Mouse (Mus musculus): ENCODE results near the gene Gas8.
A peak's percentile ranks its signal among the peaks of the same experiment; 100 is the strongest.
"Not testable (repeated sequence)": the region's sequence is repeated elsewhere in the genome, so short reads cannot be mapped to it uniquely, and the experiment has no call there.

Gas8 gene

DNA sequence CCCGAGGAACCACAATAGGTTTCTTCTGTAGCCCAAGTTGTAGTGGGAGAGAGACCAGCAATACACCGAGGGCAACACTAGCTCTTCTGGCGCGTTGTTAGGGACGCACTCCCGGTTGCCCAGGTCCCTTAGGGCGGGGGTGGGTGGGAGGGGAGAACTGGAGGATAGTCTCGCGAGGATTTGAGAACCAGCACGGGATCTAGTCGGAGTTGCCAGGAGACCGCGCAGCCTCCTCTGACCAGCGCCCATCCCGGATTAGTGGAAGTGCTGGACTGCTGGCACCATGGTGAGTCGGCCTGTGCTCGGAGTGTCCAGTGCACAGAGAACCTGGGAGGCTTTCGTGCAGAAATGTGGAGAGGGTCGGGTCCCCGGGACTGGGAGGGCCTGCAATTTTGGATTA, at the start of gene Gas8:
Gene Gas8 (plus strand): TSS at position 168 of the 400 bp plus-strand sequence.
- peak; percentile 42 for DNase-seq (ENCODE audit: low spot score)

DNA sequence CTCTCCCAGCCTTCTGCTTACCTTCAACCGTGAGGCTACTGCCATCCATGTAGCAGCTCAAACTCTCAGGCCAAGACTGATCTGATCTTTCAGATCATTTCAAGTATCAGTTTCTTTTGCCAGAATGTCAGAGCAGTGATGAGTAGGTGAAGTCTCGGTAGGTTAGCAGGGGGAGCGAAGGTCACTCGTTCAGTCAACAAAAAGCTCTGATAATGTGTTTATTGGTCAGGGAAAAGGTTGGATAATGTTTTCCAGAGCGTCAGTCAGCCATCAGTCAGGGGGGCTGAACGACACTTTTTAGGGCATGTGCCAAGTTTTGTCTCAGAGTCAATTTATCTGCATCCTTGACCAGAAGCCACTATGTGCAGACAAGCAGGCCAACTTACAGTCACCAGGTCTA, 45.6 kb upstream of the Gas8 start:
- DNase-seq (ENCODE audit: low spot score), result not testable (repeated sequence)

DNA sequence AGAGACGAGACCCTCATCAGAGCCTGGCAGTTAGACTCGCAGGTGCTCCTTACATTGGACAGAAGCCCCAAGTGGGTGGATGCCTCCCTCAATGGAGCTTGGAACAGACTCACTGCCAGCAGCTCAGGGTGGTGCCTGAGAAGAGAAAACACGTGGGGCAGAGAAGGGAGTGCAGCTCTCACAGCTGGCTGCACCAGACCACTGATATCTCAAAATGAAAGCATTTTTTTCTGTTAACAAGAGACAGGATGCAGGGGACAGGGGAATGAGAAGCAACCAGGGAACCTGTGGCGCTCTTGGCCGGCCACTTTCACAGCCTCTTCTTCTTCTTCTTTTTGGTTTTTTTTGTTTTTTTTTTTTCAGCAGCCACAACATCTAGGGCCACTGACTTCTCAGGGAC, 44.1 kb upstream of the Gas8 start:
- not testable (repeated sequence) for DNase-seq (ENCODE audit: low spot score)

DNA sequence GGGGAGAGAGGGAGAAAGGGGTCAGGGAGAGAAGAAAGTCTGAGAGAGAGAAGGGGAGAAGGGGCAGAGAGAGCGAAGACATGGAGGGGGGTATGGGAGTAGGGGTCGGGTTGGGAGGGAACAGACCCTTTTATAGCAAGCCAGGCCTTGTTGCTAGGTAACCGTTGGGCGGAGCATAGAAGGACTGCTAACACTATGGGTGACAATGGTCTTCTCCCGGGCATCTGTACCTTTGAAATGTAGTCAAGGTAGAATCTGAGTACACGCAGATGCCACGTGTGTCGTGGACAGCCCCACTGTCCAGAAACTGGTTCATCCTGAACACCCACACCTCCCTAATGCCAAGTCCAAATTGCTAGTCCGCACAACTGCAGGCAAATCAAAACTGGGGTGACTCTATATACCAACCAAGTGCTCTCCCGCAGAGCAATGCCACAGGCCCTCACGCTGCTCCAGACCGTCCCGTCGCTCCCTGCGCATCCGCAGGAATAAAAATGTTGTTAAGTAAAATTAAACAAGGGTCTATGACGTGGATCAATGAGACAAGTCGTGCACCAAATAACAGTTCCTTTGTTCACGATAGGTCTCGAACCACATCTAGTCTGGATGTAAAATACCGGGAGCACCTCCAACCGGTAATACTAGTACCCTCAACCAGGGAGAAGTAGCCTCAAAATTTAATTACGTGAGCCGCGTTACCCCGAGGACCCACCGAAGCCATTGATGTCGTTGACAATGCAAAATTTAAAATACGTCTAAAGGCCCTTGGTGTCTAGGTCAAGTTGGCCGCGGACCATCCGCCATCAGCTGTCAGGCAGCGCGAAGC, 41.5 kb upstream of the Gas8 start:
- no peak for DNase-seq (ENCODE audit: low spot score)

DNA sequence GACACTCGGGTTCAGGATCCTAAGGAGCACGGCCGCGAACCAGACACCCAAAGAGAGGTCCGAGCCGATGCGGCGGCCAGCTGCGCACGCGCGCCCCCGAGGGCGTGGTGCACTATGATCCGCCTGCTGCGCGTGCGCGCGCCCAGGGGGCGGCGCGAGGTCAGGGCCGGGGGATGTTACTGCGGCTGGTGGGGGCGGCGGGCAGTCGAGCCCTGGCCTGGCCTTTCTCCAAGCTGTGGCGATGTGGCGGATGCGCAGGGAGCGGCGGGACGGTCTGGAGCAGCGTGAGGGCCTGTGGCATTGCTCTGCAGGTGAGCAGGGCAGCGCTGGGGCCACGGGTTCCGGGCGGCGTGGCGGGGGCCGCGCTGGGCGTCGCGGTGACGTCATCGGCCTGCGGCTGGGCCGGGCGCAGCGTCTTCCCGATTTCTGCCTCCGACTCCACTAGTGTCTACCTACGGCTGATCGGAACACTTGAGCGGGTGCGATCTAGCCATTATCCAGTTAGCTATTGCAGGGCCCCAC, 40.8 kb upstream of the Gas8 start, which contains the start of gene Afg3l1:
Gene Afg3l1 (plus strand): TSS at position 167 of the 522 bp plus-strand sequence.
- peak; percentile 95 for DNase-seq (ENCODE audit: low spot score)

DNA sequence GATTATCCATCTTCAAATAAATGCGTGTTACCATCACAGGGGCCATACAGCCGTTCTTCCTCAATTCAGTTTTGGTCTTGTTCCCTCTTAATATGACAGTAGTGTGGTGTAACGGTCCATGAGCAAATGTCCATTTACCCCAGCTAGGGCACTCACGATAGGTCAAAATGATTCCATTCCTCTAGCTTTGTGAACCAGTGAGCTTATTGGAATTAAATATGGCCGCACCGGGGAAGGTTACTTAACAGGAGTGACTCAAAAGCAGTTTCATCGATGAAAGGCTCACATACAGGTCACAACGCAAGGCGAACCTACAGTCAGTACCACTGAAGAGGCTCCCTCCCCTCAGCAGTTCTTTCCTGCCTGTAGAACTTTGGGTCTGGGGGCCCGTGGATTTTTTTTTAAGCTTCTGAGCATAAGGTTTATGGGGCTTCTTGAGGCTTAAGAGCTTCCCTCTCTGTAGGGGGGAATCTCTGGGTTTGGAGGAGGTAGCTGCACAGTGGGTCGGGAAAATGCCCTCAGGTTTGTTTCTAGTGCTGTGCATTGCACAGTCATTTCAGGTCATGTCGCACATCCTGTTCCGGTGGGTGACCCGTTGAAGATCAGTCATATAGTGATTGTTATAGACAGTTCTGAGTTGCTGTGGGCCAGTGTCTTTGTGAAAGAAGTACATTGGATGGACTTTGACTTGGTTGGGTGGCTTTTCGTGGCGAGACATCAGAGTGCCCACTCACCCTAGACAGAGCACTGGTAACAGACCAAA, 40.0 kb upstream of the Gas8 start:
- DNase-seq (ENCODE audit: low spot score), result peak; percentile 25

DNA sequence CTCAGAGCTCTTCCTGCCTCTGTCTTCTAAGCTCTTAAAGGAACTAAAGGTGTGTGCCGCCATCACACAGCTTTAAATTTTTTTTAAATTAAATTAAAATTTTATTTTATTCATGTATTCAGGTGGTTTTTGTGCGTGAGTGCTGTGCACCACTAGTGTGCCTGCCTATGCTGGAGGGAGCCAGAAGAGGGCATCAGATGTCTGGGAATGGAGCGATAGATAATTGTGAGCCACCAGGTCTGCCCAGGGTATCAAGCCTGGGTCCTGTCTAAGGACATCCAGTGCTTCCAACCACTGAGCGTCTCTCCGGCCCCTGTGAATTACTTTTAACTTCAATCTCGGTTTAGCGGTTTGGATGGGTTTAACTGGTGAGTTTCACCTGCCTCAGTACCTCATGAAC, 36.0 kb upstream of the Gas8 start:
- no peak for DNase-seq (ENCODE audit: low spot score)

DNA sequence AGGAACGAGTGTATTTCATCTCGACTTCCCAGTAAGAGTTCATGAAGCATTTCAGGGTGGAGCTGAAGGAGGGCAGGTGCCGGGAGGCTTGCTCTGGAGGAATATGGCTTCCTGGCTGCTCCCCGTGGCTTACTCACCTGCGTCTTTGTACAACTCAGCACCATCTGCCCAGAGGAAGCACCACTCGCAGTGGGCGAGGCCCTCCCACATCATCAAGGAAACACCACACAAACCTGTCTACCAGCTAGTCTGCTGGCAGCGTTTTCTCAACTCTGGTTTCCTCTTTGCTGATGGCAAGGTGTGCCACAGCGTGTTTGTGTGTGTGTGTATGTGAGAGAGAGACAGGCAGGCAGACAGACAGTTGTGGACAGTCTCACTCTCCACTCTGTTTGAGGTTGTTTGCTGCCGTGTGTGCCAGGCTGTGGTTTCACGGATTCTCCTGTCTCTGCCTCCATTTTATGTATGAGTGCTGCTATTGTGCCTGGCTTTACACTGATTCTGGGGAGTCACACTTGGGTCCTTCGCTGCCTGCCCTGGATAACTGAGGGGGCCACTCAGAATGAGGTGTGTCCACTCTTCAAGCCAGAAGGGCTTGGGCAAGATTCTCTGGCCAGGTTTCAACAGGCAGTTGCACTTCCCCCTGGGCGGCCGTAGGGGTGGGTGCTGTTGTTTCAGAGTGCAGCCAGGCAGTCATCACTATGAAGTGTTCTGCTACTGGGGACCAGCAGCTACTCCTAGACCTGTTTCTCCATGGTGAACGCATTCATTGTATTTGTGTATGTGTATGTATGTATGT, 27.2 kb upstream of the Gas8 start:
- no peak for DNase-seq (ENCODE audit: low spot score)

DNA sequence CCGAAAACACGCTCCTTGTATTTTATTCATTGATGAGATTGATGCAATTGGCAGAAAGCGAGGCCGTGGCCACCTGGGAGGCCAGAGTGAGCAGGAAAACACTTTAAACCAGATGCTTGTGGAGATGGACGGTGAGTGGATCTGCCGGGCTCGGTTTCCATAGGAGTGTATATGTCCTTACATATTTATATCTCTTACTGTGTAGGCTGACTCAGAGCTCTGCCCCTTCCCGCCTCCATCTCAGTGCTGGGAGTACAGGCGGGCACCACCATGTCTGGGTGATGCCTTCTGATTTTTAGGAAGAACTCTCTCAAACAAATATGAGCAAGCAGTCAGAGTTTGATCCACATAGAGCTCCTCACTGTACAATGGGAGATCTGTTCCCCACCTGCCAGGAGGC, 25.7 kb upstream of the Gas8 start:
- DNase-seq (ENCODE audit: low spot score), result no peak

DNA sequence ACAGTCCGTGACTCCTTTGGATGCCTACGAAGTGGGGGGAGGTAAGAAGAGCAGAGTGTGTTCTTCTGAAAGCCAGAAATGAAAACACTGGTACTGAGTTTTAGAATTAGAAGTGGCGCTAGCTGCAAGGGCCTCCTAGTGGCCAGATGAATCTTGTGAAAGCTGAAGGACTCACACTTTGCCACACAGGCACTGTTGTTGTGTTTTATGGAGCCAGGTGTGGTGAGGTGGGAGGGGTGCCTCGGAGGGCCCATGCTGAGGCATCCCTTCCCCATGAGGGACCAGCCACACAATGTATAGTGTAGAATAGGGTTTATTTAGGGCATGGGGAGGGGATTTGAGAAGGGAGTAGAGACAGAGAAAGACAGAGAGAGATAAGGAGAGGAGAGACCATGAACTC, 20.9 kb upstream of the Gas8 start:
- DNase-seq (ENCODE audit: low spot score), result no peak

DNA sequence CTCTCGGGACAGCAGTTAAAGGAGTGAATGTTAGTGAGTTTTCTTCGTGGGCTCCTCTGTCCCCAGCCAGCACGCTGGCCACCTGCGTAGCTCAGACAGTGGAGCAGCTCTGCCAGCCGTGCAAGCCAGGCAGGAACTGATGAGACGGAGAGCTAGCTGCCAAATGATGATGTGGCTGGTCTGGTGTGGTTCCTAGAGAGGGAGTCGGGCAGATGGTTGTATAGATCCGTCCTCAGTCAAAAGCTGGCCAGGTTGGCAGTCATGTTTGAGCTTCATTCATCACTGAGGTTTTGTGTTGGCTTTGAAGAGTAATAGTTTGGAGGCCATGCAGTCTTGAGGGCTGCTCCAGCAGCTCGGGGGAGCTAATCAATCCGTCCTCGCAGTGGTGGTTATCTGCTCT, 19.7 kb upstream of the Gas8 start:
- no peak for DNase-seq (ENCODE audit: low spot score)

DNA sequence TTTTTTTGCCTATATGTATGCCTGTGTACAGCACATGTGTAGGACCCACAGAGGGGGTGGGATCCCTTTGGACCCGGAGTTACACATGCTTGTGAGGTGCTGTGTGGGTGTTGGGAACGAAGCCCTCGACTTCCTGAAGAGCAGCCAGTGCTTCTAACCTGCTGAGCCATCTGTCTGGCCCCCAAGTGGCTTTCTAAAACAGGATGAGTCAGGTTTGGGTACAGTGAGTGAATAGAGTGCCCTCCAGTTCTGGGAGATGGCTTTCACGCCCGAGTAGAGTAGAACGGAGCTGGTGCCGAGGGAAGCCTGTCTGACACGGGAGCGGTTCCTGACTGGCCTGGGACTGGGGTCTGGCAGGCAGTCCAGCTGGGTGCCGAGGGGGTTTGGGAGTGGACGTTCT, 19.1 kb upstream of the Gas8 start:
- DNase-seq (ENCODE audit: low spot score), result no peak

DNA sequence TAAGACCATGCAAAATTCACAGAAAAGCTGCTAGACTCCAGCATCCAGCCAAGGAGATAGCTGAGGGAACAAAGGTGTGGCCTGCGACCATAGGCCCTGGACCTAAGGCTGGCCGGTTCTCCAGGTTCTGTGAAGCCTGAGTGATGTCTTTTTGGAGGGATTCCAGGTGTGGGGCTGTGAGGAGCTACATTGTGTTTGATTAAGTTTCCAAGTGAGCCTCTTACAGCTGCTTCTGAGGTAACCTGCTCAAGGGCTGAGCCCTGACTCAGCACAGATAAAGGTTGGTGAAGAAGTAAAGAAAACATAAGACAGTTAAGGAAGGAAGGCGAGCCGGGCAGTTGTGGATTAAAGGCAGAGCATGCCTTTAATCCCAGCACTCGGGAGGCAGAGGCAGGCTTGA, 16.4 kb upstream of the Gas8 start:
- no peak for DNase-seq (ENCODE audit: low spot score)

DNA sequence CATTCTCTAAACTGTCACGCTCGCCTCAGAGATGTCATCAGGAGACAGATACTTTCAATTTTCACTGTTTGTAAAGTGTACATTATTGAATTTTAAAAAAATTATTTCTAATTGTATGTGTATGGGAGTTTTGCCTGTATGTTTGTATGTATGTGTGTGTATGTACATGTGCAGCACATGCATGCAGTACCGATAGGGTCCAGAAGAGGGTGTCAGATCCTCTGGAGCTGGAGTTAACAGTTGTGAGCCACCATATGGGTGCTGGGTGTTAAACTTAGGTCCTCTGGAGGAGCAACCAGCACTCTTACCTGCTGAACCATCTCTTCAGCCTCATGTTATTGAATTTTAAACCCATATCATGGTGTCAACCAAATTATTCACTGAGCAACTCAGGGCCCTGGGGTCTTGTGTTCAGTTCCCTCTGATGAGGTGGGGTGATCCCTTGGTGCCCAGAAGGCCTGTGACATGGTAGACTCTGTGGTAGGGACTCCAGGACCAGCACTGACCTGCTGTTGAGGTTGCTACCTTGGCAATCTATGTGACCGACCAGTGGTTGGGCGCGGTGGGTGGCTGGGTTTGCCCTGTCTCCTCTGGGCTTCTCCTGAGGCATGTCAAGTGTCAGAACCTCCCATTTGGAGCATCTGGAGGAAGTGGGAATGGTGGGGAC, 14.7 kb upstream of the Gas8 start:
- no peak for DNase-seq (ENCODE audit: low spot score)

DNA sequence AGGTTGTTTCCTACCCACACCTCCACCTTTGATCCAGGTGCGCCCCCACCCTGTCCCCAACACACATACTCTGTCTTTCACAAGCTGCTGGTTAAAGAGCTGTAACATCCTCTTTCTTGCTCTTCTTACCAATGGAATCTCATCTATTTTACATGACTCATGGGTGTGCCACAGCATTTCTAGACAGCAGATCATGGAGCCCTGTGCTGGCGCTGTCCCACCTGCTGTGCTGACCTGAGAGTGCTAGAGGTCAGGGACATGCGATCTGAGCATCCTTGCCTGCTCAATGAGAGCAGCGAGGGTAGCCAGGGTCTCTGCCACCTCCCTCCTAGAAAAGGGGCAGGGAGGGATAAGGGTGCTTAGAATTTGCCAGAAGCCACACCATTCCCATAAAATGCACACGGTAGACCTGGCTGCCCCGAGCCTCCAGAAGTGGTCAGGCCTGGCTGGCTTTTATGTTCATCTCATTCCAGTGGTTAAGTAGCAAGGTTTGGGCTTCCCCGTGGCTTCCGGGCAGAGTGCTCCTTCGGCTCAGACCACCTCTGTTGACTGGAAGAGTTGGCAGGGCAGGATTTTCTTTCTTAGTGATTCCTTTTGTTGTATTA, 13.9 kb upstream of the Gas8 start:
- no peak for DNase-seq (ENCODE audit: low spot score)

DNA sequence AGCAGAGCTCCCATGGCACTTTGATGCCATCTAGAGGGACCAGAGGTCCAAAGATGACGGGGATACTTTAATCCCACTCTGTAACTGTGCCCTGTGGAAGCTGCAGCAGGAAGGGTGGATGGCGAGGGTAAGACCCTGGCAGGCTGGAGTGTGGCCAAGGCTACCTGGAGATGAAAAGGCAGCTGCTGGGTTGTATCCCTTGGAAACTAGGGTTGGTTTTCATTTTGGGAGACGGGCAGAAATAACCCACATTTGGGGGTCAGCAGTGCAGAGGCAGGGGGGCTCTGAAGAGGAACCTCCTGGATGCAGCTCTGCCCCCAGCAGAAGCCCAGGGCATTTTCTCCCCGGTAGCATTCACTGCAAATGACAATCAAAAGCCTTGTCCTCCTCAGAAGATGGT, 13.4 kb upstream of the Gas8 start:
- no peak for DNase-seq (ENCODE audit: low spot score)

DNA sequence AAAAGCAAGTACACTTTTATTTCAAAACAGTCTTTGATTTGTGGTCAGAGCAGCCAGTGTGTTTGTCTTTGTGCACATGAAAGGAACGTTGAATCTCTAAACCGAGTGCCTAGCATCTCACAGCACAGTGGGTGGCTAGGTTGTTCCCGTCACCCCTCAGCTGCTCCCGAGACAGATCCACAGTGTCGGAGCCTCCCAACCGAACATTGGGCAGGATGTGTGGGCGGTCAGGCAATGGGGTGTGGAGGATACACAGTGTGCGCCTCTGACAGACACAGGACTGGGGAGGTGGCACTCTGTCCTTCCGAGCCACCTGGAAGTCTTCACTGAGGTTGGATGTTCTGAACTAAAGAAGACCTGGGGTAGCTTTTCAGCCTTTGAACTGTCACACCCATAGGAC, 12.9 kb upstream of the Gas8 start:
- no peak for DNase-seq (ENCODE audit: low spot score)

DNA sequence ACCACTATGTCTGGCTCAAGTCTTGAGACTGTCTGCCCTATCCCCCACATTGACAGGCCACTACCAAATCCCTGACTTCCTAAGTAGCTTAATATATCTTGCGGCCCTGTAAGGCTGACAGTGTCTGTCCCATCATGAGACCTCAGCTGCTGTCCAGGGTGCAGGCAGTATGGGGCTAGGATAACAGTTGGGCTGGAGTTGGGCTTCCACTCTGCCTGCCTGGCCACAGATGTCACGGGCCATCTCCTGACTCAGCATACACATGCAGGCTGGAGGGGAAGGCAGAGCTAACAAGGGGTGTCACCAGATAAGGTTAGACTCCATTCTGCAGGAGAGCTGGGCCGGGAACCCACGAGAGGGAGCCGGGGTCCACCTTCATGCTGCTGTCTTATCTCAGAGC, 11.5 kb upstream of the Gas8 start:
- no peak for DNase-seq (ENCODE audit: low spot score)

DNA sequence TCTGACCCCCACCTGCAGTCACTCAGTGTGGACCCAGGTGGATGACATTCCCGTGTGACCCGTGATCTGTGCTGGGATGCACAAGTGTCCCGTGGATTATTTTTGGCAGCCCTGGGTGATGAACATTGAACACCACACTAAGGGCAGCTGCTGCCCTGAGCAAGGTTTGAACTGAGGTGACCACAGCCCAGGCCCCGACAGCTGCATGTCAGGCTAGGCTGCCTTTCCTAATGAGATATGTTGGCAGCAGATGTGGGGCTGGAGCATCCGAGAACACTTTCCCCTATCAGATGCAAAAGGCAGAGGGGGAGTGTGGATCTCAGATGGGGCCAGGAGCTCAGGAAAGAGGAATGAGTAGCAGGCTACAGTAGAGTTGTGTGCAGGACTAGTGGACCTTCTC, 7.8 kb upstream of the Gas8 start:
- DNase-seq (ENCODE audit: low spot score), result no peak

DNA sequence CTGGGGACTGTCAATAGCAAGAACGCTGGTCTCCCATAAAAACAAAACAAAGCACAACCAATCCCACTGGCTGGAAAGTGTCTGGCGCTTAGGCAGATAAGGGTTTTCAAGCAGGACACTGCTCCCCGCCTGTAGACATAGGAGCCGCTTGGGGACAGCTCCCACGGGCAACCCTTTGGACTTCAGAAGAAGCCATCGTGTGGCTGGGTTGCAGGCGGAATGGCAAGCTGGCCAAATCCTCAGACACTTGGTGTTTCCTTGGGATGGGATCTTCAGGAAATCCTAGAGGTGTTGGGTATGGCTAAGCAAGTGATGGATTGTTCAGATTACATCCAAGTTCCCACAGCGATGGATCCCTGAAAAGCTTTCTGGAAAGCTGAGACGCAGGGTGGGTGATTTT, 4.5 kb upstream of the Gas8 start:
- DNase-seq (ENCODE audit: low spot score), result no peak

DNA sequence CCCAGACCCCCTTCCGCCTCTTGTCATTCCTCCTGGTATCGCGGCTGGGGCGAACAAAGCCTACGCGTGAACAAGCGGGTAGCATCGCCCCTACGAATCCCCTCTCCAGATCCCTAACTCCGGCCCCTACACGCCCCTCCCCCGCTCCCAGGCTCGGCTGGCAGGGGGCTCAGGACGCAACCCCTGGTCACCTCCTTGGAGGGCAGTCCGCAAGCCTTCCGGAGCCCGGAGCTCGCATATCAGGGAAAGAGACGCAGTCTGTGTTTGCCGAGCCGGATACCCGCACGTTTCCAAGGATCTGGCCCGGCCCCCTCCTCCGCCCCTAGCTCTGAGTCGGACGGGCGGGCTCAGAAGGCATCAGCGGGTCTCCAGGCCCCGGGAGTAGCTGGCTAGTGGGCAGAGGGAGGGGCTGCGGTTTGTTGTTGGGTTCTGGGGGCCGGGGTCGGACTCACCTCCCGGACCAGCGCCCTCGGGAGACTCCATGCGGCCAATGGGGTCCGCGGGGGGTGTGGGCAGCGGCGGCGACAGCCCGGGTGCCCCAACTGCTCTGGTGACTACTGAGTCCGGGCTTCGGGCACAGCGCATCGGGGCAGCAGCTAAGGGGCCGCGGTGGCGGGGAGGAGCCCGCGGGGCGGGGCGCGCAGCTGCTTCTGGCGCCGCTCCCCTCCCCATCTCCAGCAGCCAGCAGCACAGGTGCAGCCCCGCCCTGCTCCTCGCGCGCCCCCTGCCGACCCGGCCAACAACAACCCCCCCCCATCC, 3.7 kb upstream of the Gas8 start, which contains the start of gene Dbndd1:
Gene Dbndd1 (minus strand): TSS at position 683 of the 759 bp plus-strand sequence.
- no peak for DNase-seq (ENCODE audit: low spot score)

Measured in spleen, adult 12 weeks (tissue).